Mouse (Mus musculus) embryonic fibroblast, embryonic 13.5 days (primary cell): ENCODE measurements around the gene Tbc1d16.

Source experiments
- CTCF ChIP-seq: IDR thresholded peaks from 2 replicates; pipeline ENCODE4 v1.5.1; 2011; ENCODE audit warnings: mild to moderate bottlenecking, control low read depth, low read length, moderate library complexity, borderline replicate concordance; ENCODE audit not compliant: insufficient read depth
- POLR2A ChIP-seq: IDR thresholded peaks from 2 replicates; pipeline ENCODE4 v1.6.1; 2011; ENCODE audit warnings: low read depth, mild to moderate bottlenecking, control low read depth, low read length, moderate library complexity

DNA sequence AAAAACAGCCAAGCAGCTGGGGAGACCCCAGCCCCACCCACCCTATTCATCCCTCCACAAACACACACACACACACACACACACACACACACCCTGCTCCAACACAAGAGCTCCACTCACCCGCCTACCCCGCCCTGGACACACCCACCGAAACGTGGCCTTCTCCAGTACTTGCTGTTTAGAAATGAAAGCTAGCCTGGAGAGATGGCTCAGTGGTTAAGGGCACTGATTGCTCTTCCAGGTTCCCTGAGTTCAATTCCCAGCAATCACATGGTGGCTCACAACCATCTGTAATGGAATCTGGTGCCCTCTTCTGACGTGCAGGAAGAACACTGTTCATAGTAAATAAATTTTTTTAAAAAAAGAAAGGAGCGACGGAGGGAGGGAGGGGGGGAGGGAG, 37.5 kb upstream of the Tbc1d16 start:
- no peak for TF ChIP-seq POLR2A
- TF ChIP-seq CTCF: no peak
